Mouse (Mus musculus) heart, embryonic 11.5 days (tissue): ENCODE results near the gene Vps13d. TPM values are rescaled to one million over a fixed set of nuclear protein-coding genes. Genes with fewer than 3 reads are reported as not detected.

Experiments used
- ATAC-seq: fragments of 200-750 bp; cut with Nextera tagmentation; replicated peaks from 2 replicates; pipeline ENCODE4 v1.8.0; 2017; ENCODE audit warnings: moderate library complexity; ENCODE audit not compliant: insufficient number of reproducible peaks, low FRiP score, low TSS enrichment
- H3K27ac ChIP-seq: fragments of 300-500 bp; sonication (generic); 2 replicates; pipeline ENCODE4 v1.5.1; 2014; ENCODE audit warnings: mild to moderate bottlenecking, low read depth, low read length
- H3K27me3 ChIP-seq: fragments of 300-500 bp; sonication (generic); 2 replicates; pipeline ENCODE4 v1.6.1; 2014; ENCODE audit warnings: mild to moderate bottlenecking, low read length, mixed read lengths; ENCODE audit not compliant: control insufficient read depth, insufficient read depth
- H3K36me3 ChIP-seq: fragments of 300-500 bp; sonication (generic); 2 replicates; pipeline ENCODE4 v1.6.1; 2014; ENCODE audit warnings: mild to moderate bottlenecking, low read length, moderate library complexity, mixed read lengths; ENCODE audit not compliant: control insufficient read depth, insufficient read depth
- H3K4me1 ChIP-seq: fragments of 300-500 bp; sonication (generic); 2 replicates; pipeline ENCODE4 v1.6.1; 2014; ENCODE audit warnings: low read length; ENCODE audit not compliant: control insufficient read depth, insufficient read depth
- H3K4me2 ChIP-seq: fragments of 300-500 bp; sonication (generic); 2 replicates; pipeline ENCODE4 v1.6.1; 2014; ENCODE audit warnings: mild to moderate bottlenecking, moderate library complexity
- H3K4me3 ChIP-seq: fragments of 300-500 bp; sonication (generic); 2 replicates; pipeline ENCODE4 v1.5.1; 2014; ENCODE audit warnings: low read depth, low read length
- H3K9ac ChIP-seq: fragments of 300-500 bp; sonication (generic); 2 replicates; pipeline ENCODE4 v1.6.1; 2014; ENCODE audit warnings: mild to moderate bottlenecking, low read depth, low read length, moderate library complexity
- H3K9me3 ChIP-seq: fragments of 300-500 bp; sonication (generic); replicated peaks from 2 replicates; pipeline ENCODE4 v1.6.1; 2016; ENCODE audit warnings: low read length; ENCODE audit not compliant: control insufficient read depth
- WGBS: fragments of 180-500 bp; shearing (Covaris S2); extraction: QIAGEN DNeasy Blood & Tissue Kit; methylation state at CpG from one replicate; pipeline ENCODE4 v1.1.7; 2014; ENCODE audit not compliant: insufficient replicate concordance; 5-methylcytosine and 5-hydroxymethylcytosine counted together
- polyA plus RNA-seq: library from polyadenylated mRNA; unstranded; fragments of >200 nt; fragmentation: Nextera tagmentation; extraction: Ambion mirVana; gene quantifications from 2 replicates; pipeline ENCODE4 v1.2.1, GENCODE M21; 2014

Vps13d gene
- polyA plus RNA-seq, 1 experiment from 2014 or later: 12.0 TPM

DNA sequence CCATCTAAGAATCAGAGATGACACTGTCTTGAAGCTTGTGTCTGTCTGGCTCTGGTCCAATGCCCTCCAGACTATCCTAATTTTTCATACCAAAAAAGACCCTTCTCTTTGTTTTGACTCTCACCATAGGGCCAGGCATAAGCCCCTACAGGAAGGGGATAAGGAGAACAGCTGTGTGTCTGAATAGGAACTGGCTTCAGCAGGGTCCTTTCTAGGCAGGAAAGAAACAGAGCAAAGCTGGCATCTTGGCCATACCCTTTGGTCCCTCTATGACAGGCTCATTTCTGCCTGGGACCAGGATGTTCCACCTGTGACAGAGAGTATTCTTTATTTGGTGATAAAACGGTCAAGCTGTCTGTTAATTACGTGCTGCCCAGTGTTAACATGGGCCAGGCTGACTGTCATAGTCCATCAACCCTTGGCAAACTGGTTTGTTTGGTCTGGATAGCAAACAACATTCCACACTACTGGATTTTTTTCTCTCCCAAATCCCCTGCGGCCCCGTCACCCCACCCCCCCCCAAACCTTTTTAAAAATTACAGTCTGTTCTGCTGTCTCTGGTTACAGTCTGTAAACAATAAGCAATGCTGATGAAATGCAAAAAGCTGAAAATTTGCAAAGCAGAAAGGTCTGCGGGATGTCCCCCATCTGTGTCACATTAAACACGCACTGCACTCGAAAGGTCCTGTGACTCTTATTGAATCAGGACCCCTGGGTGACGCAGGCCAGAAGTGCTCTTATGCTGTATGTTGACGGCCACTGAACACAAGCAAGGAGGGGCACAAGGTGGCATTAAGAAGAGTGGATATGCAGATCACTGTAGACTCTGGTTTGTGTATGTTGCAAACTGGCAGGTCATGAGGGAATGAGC lies 201.5 kb downstream of the Vps13d start:
- Histone ChIP-seq H3K4me1 (peaks cover 17% of the 10 kb centered on the region), H3K4me3 (no peak overlapping the region), H3K27ac (no peak overlapping the region), H3K4me2 (no peak overlapping the region), H3K36me3 (0 out of 2 replicates have a peak, but pooled peaks cover 2% of the 10 kb centered on the region), H3K9me3 (no peaks in the 10 kb centered on the region), H3K9ac (no peak overlapping the region), H3K27me3 (no peaks in the 10 kb centered on the region)
- no peak for ATAC-seq
- WGBS: 69% methylated on average over 9 of the region's 9 CpGs

DNA sequence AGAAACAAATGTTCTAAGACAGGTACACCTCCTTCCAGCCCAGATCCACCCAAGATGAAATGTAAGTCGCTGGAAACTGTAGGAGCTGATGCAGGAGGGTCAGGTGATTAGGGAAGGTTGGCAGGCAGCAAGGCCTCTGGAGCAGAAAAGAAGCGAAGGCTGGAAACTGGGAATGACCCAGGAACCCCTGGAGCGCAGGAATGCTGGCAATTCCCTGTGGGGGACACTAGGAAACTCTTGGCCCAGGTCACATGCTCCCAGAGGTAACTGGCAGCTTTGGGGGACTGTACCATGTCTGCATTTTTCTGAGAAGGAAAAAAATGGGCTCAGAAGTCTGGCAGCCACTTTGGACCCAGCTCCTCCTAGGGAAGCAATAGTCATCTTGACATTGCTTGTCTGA lies 202.4 kb downstream of the Vps13d start:
- Histone ChIP-seq H3K4me1 (peaks cover 18% of the 10 kb centered on the region), H3K27ac (no peak overlapping the region), H3K9ac (no peak overlapping the region), H3K4me3 (no peak overlapping the region), H3K4me2 (no peak overlapping the region), H3K36me3 (0 out of 2 replicates have a peak, but pooled peaks cover 2% of the 10 kb centered on the region), H3K27me3 (no peaks in the 10 kb centered on the region), H3K9me3 (no peaks in the 10 kb centered on the region)
- WGBS: 41% methylated on average over 3 of the region's 3 CpGs
- ATAC-seq: no peak

DNA sequence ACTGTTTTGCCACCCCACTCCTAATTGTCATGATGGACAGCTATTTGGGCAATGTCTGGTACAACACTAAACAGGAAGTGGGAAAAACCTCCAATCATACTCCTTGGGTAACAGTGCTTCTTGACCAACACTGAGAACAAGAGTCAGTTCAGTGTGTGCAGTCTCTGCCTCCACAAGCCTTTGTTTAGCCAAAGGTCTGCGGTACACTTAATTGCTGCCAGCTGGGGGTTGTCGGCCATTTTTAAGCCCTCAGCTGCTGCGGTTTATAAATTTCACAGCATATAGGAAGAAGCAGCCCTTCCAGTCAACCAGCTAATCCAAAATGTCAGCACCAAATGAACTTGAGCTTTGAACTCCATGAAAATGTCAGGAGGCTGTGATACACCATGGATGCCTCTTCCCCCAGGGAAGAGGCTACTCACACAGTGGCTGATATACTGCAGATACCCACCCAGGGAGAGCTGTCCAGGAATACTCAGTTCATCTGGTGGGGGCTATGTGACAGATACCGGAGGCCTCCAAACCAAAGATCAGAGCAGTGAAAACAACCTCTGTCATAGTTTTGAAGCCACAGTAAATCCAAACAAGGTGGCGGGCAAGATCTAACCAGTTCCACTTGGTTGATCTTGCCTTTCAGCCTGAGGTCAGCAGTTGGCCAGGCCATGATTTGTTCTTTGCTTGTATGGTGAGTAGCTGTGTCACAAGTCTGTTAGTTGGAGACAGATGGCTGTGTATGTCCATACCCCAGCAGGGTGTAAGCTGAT lies 206.2 kb downstream of the Vps13d start:
- ATAC-seq: no peak
- H3K9me3 ChIP-seq: no peaks in the 10 kb centered on the region
- no peaks in the 10 kb centered on the region for H3K27me3 ChIP-seq
- H3K4me2 ChIP-seq: no peak overlapping the region
- no peak overlapping the region for H3K9ac ChIP-seq
- H3K4me1 ChIP-seq: peaks cover 23% of the 10 kb centered on the region
- no peak overlapping the region for H3K27ac ChIP-seq
- no peaks in the 10 kb centered on the region; the same call in 1 of the 2 replicates for H3K36me3 ChIP-seq
- no peak overlapping the region for H3K4me3 ChIP-seq
- WGBS: 66% methylated on average over 5 of the region's 5 CpGs

DNA sequence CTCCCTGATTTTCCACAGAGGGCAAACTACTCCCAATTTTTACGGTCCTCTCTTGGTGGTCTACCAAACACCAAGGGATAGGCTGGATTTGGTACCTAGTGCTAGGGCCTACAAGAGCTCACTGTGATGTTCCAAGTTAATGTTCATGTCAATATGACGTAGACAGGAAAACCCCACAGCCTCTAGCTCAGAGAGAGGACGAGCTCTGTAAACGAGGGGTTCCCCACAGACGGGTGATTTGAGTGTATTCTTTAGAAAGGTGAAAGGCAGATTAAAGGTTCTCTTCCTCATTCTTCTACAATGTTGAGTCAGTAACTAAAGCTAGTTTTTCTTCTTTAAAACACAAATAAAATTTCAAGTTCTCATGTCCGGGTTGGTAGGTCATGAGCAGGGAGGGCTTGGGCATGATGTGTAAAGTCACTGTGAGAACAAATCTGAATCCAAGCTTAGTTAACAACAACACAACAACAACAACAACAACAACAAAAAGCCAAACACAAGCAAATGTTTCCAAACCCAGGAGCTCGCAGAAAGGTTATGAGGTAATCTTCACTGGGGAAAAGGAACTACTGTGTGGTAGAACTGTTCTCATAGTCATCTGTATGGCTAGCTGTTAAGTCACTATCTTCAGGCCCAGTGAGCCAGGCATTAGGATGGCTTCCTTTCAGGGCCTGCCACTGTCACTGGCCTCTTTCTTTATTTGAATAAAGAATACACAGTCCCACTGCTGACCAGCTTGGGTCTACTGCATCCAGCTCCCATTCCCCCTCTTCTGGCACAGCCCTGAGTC lies 208.6 kb downstream of the Vps13d start:
- H3K27me3 ChIP-seq: no peaks in the 10 kb centered on the region
- no peak overlapping the region for H3K4me2 ChIP-seq
- ATAC-seq: no peak
- H3K36me3 ChIP-seq: peaks cover 2% of the 10 kb centered on the region; the same call in 1 of the 2 replicates
- no peaks in the 10 kb centered on the region for H3K9me3 ChIP-seq
- H3K4me3 ChIP-seq: no peak overlapping the region
- H3K4me1 ChIP-seq: peaks cover 25% of the 10 kb centered on the region
- H3K27ac ChIP-seq: no peak overlapping the region
- WGBS: 89% methylated on average over 7 of the region's 7 CpGs
- no peak overlapping the region for H3K9ac ChIP-seq

DNA sequence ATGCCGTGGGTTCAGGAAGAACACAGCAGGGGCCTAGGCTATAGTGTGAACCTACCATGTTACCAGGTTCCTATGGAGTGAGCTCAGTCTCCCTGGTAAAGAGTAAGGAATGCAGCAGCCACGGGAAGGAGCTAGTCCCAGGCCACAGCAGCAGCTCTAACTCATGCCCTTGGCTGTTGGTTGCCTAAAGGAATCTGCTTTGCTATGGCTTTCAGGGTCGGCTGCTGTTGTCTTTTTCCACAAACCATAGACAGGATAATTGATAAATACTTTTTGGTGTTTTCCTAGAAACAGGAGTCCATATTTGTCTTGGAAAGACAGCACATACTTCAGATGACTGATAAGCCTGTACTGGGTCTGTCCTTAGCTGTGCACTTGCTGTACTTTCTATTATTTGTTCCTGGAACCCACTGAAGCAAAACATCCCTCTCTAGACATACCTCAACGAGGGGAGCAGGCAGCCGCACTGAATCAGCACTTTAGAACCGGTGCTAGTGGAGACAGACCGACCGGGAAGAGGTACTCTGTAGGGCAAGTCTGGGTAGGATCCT lies 210.9 kb downstream of the Vps13d start:
- Histone ChIP-seq H3K27ac (peak overlapping the region; percentile 32), H3K4me2 (no peak overlapping the region), H3K27me3 (no peaks in the 10 kb centered on the region), H3K36me3 (peaks cover 2% of the 10 kb centered on the region; the same call in 1 of the 2 replicates), H3K9ac (no peak overlapping the region), H3K9me3 (no peaks in the 10 kb centered on the region), H3K4me3 (no peak overlapping the region), H3K4me1 (peaks cover 19% of the 10 kb centered on the region)
- peak; percentile 50; the same call in 1 of the 2 replicates for ATAC-seq
- 28% methylated on average over 8 of the region's 8 CpGs for WGBS

DNA sequence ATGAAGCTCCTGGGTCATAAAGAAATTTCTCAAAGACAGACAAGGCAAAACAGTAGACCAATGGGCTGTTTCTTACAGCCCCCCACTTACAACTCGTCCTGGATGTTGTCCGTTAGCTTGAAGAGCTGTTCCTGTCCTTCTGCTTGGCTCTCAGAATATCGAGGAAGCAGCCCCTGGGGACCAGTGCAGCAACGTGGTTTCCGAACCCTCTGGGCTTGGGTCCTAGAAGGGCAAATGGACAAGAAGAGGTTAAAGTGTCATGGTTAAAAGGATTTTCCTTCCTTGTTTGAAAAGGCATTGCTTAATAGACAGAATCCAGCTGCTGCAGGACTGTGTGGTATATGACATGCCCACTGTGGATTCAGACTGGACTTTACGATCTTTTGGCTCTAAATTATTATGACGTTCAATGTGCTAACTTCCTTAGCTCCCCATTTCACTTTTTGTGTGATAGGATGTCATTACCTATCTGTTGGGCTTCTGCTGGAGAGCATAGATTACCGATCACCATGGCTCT lies 211.5 kb downstream of the Vps13d start:
- no peak overlapping the region for H3K27ac ChIP-seq
- peaks cover 14% of the 10 kb centered on the region for H3K4me1 ChIP-seq
- H3K4me3 ChIP-seq: no peak overlapping the region
- H3K9me3 ChIP-seq: no peaks in the 10 kb centered on the region
- H3K4me2 ChIP-seq: no peak overlapping the region
- peaks cover 2% of the 10 kb centered on the region; the same call in 1 of the 2 replicates for H3K36me3 ChIP-seq
- 64% methylated on average over 8 of the region's 8 CpGs for WGBS
- no peaks in the 10 kb centered on the region for H3K27me3 ChIP-seq
- no peak overlapping the region for H3K9ac ChIP-seq
- no peak for ATAC-seq

DNA sequence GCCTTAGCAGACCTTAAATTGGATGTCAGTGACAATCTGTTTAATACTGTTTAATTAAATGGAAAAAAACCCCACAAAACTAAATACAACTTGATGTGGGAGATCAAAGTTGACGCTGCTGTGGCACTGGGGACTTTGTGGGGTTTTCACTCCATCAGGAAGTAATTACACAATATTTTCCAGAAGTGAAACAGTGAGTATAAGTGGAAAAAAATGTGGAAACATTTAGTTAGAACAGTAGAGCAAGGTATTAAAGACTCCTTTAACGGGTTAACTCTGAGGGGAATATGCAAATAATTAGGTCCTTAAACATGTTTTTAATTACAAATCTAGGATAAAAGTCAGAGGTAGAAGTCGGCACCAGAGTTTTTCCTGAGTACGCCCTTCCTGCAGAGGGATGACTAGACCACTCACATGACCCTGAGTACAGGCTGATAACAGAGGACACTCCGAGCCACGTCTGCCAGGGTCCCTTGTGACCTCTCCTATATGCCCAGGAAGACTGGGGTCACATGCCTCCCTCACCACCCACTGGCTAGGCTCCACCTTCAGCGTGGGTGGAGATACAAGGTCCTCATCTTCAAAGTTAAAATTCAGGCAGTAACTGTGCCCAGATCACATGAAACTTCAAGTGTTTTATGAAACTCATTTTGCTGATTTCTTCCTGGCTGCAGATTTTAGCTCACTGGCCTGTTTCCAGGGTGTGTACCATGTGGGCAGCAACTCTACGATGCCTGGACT lies 213.8 kb downstream of the Vps13d start:
- no peaks in the 10 kb centered on the region for H3K9me3 ChIP-seq
- H3K27me3 ChIP-seq: no peaks in the 10 kb centered on the region
- no peak overlapping the region for H3K4me2 ChIP-seq
- no peak overlapping the region for H3K9ac ChIP-seq
- WGBS: 40% methylated on average over 8 of the region's 8 CpGs
- ATAC-seq: no peak
- H3K27ac ChIP-seq: no peak overlapping the region
- peaks cover 5% of the 10 kb centered on the region; the same call in 1 of the 2 replicates for H3K36me3 ChIP-seq
- H3K4me1 ChIP-seq: peaks cover 16% of the 10 kb centered on the region
- no peak overlapping the region for H3K4me3 ChIP-seq
